Mouse (Mus musculus) kidney, postnatal 25 days (tissue): ENCODE measurements at regions not wholly inside any gene's neighbourhood (a gene's known extent, or its start where the extent isn't known, plus 50 kb on each side); places are given as distances from the start of the nearest gene placed in this dataset.

Experiments used
- DNase-seq, 2 experiments: peaks; one replicate each; pipeline ENCODE4 v3.0.0; 2021; ENCODE audit warnings: mixed read lengths in 2 of 2

DNA sequence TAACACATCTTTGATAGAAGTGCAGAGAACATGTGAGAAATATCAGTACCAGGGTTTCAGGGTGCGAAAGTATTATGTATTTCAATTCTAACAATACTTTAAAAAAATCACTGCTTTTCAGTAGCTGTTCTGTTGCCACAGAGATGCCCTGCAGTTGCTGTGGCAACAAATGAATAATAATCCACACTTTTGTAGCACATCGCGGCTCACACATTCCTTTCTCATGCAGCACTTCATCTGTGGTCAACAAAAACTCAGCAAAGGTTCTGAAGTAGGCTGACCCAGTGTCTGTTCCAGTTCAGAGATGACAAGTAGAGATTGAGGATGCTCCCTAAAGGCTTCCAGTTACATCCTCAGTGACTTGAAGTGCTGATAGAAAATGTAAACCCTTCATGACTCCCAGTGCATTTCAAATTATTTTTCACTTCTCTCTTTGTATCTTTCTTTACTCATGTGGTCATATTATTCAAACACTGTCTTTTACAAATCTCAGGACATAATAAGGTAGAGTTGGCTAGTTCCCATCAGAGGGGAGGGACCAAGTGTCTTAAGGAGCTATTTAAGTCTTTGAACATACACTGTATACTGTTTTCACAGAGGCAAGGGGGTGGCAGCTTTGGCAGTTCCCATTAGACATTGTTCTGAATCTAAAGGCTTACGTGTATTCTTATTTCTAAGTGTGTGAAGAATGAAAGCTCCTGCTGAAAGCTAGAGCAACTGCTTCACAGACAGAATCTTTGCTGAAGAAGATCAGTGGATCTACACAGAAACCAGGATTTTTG lies 460.6 kb upstream of the Slit2 start:
- DNase-seq, result no peak

DNA sequence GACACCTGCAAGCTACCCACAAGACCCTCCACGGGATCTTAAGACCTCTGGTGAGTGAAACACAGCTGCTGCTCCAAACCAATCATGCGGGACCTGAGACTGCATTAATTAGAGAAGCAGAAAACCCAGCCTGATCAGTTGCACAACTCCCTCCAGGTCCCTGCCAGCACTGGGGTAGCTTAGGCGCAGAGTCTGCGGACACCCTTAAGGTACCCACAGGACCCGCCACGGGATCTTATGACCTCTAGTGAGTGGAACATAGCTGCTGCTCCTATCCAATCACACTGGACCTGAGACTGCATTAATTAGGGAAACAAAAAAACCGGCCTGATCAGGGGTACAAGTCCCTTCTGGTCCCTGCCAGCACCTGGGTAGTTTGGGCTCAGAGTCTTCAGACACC lies 454.3 kb upstream of the Slit2 start:
- peak in 1 of 2 experiments; percentile 18 for DNase-seq

DNA sequence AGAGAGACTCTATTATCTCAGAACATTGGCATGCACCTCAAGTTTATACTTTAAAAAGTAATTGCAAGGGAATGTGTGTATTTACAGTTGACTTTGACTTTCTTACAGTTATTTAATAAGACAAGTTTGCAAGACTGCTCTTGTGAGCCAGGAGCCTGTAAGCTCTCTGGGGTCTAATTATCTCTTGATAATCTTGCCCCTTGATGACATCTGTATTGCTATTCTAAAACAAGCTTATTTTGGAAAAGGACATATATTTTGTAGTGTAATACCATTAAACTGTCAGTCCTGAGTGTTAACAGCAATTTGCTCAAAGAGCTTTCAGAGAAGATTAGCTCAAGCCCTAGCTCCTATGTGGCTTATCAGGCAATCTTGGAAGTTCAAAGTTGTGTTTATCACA lies 445.4 kb upstream of the Slit2 start:
- DNase-seq, result no peak

DNA sequence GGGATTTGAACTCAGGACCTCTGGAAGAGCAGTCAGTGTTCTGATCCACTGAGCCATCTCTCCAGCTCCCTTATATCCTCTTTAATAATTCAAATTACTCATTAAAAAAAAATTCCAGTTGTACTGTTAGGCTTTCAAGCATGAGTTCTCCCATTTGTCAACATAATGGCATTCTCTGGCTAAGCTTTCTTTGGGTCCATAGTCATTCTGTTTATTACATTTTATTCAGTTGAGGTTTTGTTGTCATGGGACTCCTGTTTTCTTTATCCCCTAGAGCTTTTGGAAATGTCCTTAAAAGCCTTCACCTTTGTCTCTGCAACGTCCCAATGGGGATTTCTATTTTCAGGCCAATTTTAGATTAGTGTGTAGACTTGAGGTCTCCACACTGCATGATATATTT lies 440.7 kb upstream of the Slit2 start:
- no peak for DNase-seq

DNA sequence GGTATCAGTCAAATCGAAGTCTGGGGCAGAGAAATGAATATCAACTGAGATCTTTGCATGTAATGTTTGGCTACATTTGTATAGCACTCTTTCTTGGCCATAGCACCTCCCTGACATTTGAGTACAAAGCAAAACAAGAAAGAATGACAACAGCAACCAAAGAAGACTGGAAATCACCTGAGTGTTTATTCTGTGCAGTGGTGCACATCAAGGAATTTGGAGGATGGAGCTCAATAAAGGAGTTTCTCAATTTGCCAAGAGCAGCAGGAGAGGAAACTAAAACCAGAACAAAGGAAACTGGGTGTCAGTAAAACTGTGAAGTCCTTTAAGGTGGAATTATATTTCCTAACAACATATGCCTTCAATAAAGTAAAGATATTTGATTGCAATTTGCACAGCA lies 426.2 kb upstream of the Slit2 start:
- no peak for DNase-seq

DNA sequence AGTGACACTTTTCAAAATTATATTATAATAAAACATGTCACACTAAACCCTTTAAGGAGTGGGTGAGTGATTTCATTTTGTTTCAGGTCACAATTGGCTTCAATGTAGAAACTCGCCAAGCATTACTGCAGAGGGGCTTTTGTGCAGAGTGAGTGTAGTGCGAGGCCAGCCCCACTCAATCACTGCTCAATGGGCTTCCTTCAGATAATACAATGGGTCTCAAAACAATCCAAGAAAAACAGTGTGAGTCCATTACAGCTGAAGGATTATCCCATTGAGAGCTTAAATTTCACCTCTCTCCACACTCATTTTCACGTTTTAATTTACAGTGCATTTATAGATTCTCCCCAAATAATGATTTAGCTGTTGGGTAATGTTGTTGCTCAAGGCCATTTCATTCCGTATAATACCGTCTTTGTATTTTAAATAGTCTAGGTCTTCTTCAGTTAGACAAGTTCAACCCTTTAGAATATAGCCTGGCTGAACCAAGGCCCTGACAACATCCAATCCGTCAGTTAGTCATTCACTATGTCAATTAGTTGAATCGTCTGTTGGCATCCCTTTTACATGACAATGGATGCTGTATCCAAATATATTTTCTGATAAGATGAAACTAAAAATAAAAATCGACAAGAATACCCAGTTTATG lies 425.7 kb upstream of the Slit2 start:
- no peak for DNase-seq
